Mouse (Mus musculus) ES-CJ7 (cell line): ENCODE results near the gene Tshz2.

Experiments used
- DNase-seq: peaks from one replicate; pipeline ENCODE4 v3.0.0; 2011; ENCODE audit warnings: low read depth, low spot score

Gene Tshz2

GRCm38 (mm10) chr2:169699862-169700511 lies 67.2 kb downstream of the Tshz2 start:
- DNase-seq: no peak

GRCm38 (mm10) chr2:169702725-169703486 lies 70.1 kb downstream of the Tshz2 start:
- peak; percentile 27 for DNase-seq

GRCm38 (mm10) chr2:169721793-169722326 lies 89.0 kb downstream of the Tshz2 start:
- DNase-seq: no peak

- DNase-seq: no peak
Observed at GRCm38 (mm10) chr2:169722341-169722740, 89.5 kb downstream of the Tshz2 start.

- no peak for DNase-seq
Observed at GRCm38 (mm10) chr2:169723645-169724462, 91.0 kb downstream of the Tshz2 start.

GRCm38 (mm10) chr2:169728651-169729280 lies 96.0 kb downstream of the Tshz2 start:
- DNase-seq: peak; percentile 85

GRCm38 (mm10) chr2:169730551-169730996 lies 97.8 kb downstream of the Tshz2 start:
- DNase-seq: no peak

GRCm38 (mm10) chr2:169734053-169734452 lies 101.2 kb downstream of the Tshz2 start:
- DNase-seq: no peak

GRCm38 (mm10) chr2:169735475-169736406 lies 102.9 kb downstream of the Tshz2 start:
- DNase-seq: no peak

GRCm38 (mm10) chr2:169740996-169741395 lies 108.2 kb downstream of the Tshz2 start:
- DNase-seq: no peak

- DNase-seq: no peak
Observed at GRCm38 (mm10) chr2:169742791-169743190, 110.0 kb downstream of the Tshz2 start.

- DNase-seq: no peak
Observed at GRCm38 (mm10) chr2:169743294-169743693, 110.5 kb downstream of the Tshz2 start.

- no peak for DNase-seq
Observed at GRCm38 (mm10) chr2:169743910-169744309, 111.1 kb downstream of the Tshz2 start.

- no peak for DNase-seq
Observed at GRCm38 (mm10) chr2:169747114-169747642, 114.4 kb downstream of the Tshz2 start.

GRCm38 (mm10) chr2:169749331-169749945 lies 116.6 kb downstream of the Tshz2 start:
- DNase-seq: no peak

- DNase-seq: no peak
Observed at GRCm38 (mm10) chr2:169750574-169751491, 118.0 kb downstream of the Tshz2 start.

GRCm38 (mm10) chr2:169752126-169752525 lies 119.3 kb downstream of the Tshz2 start:
- DNase-seq: no peak

- peak; percentile 32 for DNase-seq
Observed at GRCm38 (mm10) chr2:169753432-169753831, 120.6 kb downstream of the Tshz2 start.
